Mouse (Mus musculus): ENCODE results near the gene Dclk1.

- TF ChIP-seq CTCF (IDR thresholded peaks at IDR 0.05; ENCODE audit: control insufficient read depth, insufficient read depth, insufficient read length) (no peak), USF1 (IDR thresholded peaks at IDR 0.05; ENCODE audit: low read depth) (no peak), MAX (IDR thresholded peaks at IDR 0.05) (no peak), CEBPB (IDR thresholded peaks at IDR 0.05; ENCODE audit: low read depth) (peak; percentile 46)
Measured at GRCm38 (mm10) chr3:55549376-55549775, 307.2 kb downstream of the Dclk1 start.
